Mouse (Mus musculus): Measurements from ENCODE around the gene Vps25. TPM values are rescaled to one million over a fixed set of nuclear protein-coding genes. Genes with fewer than 3 reads are reported as not detected.

The Vps25 gene
- polyA plus RNA-seq, 1 experiment: 63.8 TPM

DNA sequence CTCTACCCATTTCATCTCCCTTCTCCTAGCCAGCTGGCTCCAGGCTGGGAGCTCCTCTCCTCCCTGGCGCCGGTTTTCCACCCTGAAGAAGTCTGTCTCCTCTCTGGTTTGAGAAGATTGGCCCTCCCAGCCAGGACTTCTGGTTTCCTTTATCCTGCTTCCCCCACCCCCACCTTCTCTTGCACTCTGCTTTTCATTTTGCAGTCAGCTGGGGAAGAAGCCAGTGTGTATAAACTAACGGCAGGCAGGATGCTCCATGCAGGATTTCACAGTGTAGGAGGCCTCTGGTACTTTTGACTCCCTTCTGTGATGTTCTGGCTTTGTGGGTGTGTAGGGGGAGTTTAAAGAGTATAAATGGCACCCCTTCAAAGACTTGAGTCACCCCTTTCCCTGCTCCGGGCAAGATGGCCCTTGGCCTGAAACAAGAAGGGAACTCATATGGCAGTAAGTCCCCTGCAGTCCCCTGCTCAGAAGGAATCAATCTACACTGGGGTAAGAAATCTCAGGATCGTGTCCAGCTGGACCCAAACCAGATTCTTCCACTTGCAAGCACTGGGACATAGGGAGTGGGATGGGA is 15.3 kb upstream of the Vps25 start:
- DNase-seq (ENCODE audit: extremely low spot score in 1 of 2, low spot score in 1 of 2): peak in 1 of 2 experiments; percentile 59

DNA sequence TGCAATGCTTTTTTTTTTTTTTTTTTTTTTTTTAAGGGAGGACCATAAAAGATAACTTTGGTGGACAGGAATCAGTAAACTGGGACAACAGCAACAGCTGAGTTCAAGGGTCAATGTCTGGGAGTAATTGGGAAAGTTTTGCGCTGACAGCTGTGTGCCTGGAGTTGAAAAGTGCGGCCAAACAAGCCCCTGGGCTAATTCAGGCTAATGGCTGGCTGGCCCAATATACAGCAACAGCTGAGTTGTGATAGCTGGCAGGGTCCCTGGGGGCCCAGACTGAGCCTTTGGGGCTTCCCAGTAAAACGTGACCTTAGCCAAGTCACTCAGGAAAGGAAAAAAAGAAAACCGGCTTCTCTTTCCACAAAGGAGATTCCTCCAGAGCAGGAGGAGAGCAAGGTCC is 8.4 kb upstream of the Vps25 start:
- no peak for DNase-seq (ENCODE audit: extremely low spot score in 1 of 2, low spot score in 1 of 2)

DNA sequence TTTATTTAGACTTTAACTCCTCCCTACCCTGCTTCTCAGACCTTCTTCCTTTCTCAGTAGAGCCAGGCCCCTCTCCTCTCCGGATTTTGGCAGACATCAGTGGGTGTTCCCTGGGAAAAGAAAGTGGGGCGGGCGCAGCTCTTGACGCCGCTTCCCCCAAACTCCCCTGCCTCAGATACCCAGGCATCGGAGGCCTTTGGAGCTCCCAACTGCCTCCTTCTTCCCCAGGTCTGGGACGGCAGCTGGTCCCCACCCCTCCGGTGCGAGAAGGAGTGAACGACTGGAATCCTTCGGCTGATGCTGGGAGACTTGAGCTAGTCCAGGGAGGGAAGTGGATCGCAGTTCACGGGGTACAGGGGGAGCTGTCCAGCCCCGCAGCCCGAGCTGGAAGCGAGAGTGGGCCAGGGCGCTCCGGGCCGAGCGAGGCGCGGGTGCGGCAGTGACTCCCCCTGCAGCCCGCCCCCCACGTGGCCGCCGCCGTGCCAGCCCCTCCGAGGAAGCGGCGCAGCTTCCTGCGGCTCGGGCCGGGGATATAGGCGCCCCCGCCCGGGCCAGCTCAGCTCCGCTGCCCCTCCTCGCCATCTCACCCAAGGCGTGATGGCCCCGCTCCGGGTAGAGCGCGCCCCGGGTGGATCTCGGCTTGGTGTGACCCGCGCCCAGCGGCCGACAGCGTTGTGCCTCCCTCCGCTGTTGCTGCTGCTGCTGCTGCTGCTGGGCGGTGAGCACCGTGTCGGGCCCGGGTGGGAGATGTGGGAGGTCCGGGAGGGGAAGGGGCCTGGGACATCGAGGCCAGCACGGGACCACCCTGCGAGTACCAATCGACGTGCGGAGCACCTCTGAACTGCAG is 7.4 kb upstream of the Vps25 start, which contains the start of gene Ramp2:
Gene Ramp2, plus strand, starts transcription at position 174 of the 847 bp plus-strand sequence.
- peak in 1 of 2 experiments; percentile 28 for DNase-seq (ENCODE audit: extremely low spot score in 1 of 2, low spot score in 1 of 2)

DNA sequence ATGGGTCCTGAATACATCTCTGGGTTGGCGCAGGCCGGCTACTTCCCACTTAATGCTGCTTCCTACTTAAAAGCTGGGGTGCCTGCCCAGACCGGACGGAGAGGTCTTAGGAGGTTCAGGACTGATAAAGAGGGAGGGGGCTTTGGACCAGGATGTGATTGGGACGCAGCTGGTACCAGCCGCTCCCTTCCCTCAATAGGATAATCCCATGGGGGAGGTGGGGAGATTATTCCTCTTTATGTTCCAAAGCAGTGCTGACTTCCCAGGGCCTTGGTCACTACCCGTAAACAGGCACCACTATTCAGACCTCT is 6.8 kb upstream of the Vps25 start:
- no peak for DNase-seq (ENCODE audit: extremely low spot score in 1 of 2, low spot score in 1 of 2)

DNA sequence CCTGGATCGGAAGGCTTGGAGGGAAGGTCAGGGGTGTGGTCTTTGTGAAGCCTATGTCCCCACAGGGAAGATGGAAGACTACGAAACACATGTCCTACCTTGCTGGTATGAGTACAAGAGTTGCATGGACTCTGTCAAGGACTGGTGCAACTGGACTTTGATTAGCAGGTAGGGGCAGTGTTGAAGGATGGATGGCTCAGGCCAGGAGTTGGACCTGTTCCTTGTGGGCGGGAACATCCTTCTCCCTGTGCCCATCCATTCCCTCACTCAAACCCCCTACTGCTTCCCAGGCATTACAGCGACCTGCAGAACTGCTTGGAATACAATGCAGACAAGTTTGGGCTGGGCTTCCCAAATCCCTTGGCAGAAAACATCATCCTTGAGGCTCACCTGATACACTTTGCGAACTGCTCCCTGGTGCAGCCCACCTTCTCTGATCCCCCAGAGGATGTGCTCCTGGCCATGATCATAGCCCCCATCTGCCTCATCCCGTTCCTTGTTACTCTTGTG is 5.9 kb upstream of the Vps25 start:
- no peak for DNase-seq (ENCODE audit: extremely low spot score in 1 of 2, low spot score in 1 of 2)

DNA sequence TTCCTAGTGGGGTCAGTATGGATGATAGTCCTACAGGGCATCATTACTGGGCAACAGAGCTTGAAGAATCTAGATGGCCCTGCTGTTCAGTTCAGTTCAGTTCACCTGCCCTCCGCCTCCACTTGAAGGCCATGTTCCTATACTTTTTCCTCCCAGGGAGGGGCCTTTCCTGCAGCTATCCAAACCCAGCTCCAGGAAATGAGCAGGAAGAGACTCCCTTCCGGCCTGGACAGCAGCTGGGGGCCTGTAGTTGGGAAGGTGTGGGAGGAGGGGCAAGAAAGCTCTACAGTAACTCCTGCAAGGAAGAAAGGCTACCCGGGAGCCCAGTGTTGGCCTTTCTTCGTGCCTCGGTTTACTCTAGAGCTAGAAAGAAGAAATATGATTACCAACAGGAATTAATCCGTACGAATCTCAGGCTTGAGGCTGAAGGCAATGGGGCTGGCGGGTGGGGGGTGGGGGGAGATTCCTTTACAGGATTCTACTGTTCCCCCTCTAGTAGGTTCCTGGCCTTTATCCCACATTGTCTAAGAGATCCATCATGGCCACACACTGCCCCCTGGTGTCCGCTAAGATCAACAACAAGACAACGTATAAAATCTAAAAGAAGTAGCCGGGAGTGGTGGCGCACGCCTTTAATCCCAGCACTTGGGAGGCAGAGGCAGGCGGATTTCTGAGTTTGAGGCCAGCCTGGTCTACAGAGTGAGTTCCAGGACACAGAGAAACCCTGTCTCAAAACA is 5.1 kb upstream of the Vps25 start:
- peak in 1 of 2 experiments; percentile 79 for DNase-seq (ENCODE audit: extremely low spot score in 1 of 2, low spot score in 1 of 2)

DNA sequence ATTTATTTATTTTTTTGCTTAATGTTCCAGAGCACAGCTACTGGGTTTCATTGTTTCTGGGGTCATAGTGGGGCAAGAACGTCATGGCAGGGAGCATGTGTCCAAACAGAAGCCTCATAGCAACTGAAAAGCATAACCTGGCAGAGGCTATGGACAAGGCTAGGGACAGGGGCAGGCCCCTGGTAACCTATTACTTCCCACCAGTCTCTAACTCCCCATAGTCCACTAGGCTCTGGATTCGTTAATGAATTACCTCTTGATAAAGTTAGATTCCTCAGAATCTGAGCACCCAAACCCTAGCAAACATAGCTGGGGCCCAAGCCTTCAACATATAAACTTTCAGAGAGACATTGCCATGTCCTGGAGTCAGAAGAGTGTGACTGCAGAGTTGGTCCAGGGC is 2.5 kb upstream of the Vps25 start:
- DNase-seq (ENCODE audit: extremely low spot score in 1 of 2, low spot score in 1 of 2): no peak

DNA sequence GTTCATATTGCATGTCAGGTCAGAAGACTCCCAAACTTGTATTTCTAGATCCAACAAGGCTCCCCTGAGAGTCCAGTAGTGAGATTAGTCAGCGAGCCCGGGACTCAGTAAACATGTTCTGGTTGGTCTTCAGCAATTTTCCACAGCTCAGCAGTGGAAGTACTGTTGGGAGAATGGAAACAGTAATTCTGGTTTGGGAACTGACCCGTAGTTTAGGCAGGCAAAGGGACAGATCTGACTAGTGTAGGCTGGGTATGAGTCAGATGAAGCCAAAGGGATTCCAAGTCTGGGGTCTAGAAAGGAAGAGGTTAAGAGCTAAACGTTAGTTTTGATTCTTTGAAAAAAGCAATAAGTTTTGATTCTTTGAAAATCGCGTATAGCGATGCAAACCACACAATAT is 566 bp upstream of the Vps25 start:
- DNase-seq (ENCODE audit: extremely low spot score in 1 of 2, low spot score in 1 of 2): no peak

DNA sequence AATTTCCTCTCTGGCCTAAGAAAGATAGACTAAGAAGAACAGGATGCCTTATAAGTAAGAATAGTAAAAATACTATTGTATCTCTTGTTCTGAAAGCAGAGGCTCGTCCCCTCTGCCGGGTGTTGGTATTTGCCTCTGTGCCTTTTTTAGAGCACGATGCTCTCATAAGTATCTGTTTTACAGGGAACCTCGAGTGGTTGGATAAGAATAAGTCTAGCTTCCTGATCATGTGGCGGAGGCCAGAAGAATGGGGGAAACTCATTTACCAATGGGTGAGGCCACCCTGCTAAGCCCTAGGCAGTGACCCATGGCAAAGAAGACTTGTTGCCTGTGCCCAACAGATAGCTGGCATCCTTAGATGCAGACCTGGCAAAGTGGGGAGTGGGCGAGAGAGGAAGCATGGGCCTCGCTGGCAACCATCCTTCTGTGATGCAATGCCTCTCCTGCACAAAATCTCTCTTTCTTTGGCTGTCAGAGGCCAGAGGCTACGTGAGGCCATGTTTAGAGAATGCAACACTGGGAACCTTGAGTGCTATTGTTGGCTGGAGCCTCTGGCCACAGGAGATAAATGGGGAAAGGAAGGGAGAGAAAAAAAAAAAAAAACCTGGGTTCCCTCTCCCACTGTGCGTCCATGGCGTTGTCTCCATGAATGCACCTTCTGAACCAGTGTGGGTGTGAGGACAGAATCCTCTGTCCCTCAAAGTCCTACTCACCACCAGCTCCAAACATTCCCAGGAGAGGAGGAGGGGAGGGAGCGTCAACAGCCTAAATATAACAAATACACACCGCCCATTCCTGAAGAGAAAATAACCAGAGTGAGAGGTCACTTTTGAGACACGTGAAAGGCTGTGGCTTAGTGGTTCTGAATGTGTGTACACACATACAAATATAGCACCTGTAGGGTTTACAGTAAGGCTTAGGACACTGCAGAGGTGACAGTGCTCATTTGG is 2.6 kb downstream of the Vps25 start:
- no peak for DNase-seq (ENCODE audit: extremely low spot score in 1 of 2, low spot score in 1 of 2)

DNA sequence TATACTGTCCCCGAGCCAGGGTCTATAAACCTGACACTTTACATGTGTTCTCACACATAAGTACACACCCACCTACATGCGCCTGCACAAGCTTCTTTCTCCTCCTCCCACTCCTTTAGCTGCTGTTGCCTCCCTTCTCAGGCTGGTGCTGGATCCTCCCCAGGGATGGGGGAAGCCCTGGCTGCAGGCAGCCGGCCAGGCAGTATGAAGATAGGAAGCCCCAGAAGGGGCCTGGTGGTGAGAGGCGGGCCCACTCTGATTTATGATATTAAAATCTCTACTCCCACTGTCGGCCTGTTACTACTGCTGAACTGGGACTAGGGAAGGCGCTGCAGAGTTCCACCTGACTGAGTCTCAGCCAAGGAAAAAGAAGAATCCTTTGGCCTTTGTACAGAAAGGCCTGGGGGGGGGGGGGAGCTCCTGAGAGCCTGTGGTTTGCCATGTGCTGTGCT is 5.8 kb downstream of the Vps25 start:
- peak; percentile 68 to 79 for DNase-seq (ENCODE audit: extremely low spot score in 1 of 2, low spot score in 1 of 2)

DNA sequence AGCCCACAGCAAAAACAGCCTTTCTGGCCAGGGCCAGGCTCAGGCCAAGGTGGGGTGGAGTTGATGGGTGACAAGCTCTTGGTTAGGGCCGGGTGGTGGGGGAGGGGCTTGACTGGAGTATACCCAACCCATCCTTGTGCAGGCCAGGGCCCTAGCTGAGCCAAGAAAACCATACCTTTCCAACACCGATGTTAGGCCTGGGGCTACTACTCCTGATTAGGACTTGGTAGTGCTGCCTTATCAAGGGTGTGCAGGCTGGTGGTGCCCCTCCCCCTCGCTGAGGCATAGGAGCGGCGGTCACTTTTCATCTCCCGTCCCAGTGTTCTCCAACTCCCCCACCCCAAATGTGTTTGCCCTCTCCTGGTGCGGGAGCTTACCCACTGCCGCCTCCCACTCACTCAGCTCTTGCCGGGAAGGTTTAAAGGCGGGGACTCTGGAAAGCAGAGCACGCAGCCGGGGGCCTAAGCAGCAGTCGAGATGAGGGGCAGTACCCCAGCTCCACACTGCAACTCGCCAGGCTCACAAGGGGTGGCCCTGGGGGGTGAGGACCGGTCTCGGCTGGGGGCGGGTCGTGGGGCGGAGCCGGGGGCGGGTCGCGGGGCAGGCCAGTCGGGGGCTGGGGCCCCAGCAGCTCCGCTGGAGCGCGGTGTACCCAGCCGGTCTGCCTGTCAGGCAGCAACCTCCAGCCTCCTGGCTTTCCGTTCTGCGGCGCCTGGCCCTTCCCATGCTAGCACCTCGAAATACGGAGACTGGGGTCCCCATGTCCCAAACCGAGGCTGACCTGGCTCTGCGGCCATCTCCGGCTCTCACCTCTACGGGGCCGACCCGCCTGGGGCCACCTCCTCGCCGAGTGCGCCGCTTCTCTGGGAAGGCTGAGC is 6.7 kb downstream of the Vps25 start, which contains the start of gene Wnk4:
Gene Wnk4, plus strand, starts transcription at position 620 of the 878 bp plus-strand sequence.
- no peak for DNase-seq (ENCODE audit: extremely low spot score in 1 of 2, low spot score in 1 of 2)

DNA sequence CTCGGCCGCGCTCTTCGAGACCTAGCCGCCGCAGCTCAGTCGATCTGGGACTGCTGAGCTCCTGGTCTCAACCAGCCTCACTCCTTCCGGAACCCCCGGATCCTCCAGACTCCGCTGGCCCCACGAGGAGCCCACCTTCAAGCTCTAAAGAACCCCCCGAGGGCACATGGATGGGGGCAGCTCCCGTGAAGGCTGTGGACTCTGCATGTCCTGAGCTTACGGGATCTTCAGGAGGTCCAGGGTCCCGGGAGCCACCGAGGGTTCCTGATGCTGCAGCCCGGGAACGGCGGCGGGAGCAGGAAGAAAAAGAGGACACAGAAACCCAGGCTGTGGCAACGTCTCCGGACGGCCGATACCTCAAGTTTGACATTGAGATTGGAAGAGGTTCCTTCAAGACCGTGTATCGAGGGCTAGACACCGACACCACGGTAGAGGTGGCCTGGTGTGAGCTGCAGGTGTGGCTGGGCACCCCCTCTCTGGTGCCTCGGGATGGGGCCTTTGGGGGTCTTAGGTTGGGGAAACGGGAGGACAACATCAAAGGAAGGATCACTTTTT is 7.4 kb downstream of the Vps25 start:
- no peak for DNase-seq (ENCODE audit: extremely low spot score in 1 of 2, low spot score in 1 of 2)

DNA sequence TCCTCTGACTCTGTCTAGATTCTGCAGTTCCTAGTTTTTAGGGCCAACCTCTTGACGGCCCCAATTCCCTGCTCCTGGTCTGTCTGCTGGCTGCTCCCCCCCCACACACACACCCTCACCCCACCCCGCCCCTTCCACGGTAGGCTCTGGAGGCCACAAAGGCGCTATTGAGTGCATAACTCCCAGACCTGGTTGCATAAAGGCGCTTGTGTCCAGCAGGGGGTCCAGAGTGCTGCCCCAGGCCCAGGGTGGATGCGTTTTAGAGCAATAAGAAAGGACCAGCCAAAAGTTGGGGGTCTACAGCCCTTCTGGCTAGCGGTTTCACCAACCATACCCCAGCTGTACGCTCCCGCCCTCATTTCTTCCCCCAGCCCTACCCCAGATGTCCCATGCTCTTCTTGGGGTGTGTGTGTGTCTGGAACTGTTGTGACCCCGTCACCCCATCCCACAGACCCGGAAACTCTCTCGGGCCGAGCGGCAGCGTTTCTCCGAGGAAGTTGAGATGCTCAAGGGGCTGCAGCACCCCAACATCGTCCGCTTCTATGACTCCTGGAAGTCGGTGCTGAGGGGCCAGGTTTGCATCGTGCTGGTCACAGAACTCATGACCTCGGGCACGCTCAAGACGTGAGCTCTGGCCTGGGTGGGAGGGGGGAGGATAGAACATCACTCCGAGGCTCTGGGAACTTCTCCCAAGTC is 8.9 kb downstream of the Vps25 start:
- no peak for DNase-seq (ENCODE audit: extremely low spot score in 1 of 2, low spot score in 1 of 2)

DNA sequence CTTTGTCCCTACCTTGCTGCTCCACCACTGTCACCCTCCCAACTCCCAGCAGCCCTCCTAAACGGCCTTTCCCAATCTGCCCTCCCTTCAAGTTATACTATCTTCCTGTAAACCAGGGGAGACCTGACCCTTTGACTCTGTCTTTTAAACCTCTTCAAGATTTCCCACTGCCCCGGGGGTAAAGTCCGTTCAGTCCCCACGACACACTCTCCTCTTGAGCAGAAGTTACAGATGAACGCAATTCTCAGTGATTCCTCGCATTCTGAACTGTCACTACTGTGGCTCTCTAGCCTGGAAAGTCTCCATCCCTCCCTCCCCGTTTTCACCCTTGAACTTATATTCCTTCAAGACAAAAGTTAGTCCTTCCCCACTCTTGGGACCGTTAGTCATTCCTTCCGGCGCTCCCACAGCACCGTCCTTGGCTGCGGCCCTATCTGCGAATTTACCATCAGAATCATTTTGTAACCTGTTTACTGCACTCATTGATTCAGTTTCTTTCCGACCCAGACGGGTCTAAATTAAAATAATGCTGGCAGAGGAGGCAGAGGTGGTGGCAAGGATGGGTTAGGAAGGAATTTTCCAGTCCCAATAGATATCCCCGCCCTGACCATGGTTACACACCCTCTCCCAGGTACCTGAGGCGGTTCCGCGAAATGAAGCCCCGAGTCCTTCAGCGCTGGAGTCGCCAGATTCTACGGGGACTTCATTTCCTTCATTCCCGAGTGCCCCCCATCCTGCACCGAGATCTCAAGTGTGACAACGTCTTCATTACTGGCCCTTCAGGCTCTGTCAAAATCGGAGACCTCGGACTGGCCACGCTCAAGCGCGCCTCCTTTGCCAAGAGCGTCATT is 9.9 kb downstream of the Vps25 start:
- no peak for DNase-seq (ENCODE audit: extremely low spot score in 1 of 2, low spot score in 1 of 2)

DNA sequence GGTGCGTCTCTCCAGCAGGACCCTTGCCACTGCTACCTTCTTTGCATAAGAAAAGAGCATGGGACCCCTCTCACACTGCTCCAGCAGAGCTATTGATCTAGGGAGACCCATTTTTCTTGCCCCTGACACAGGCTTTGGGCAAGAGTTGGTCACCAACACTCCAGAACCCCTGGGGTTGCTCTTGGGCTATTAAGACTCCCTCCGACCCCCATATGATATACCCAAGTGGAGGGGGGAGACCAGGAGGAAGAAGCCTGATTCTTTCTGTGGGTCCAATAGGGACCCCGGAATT is 10.4 kb downstream of the Vps25 start:
- no peak for DNase-seq (ENCODE audit: extremely low spot score in 1 of 2, low spot score in 1 of 2)

DNA sequence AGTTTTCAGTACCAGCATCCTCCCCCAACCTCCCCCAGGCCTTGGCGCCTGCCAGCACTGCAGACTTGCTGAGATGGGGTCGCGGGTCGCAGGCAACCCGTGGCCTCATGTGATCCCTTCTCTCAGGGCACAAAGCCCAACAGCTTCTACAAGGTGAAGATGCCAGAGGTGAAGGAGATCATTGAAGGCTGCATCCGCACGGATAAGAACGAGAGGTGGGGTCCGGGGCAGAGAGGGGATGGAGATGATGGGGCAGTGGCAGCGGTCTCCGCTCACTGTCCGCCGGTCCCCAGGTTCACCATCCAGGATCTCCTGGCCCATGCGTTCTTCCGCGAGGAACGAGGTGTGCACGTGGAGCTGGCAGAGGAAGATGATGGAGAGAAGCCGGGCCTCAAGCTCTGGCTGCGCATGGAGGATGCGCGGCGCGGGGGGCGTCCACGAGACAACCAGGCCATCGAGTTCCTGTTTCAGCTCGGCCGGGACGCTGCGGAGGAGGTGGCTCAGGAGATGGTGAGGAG is 11.5 kb downstream of the Vps25 start:
- DNase-seq (ENCODE audit: extremely low spot score in 1 of 2, low spot score in 1 of 2): no peak

DNA sequence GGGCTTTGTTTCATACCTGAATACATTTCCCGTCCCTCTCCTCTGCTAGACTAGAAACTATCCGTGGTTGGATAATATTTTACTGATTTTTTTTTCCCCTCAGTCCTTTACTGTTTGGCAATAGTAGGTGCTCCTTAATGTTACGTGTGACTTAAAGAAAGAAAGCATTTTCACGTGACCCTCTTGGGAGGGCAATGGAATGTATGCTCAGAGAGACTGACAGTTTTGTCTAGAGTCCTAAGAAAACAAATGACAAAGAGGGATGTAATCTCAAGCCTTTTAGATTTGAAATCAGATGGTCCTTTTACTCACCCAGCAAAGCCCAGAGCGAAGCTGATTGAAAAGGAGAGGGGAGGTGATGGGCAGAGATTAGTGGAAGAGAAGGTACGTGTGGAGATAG is 12.4 kb downstream of the Vps25 start:
- DNase-seq (ENCODE audit: extremely low spot score in 1 of 2, low spot score in 1 of 2): no peak
